In the genomic region with DNA sequence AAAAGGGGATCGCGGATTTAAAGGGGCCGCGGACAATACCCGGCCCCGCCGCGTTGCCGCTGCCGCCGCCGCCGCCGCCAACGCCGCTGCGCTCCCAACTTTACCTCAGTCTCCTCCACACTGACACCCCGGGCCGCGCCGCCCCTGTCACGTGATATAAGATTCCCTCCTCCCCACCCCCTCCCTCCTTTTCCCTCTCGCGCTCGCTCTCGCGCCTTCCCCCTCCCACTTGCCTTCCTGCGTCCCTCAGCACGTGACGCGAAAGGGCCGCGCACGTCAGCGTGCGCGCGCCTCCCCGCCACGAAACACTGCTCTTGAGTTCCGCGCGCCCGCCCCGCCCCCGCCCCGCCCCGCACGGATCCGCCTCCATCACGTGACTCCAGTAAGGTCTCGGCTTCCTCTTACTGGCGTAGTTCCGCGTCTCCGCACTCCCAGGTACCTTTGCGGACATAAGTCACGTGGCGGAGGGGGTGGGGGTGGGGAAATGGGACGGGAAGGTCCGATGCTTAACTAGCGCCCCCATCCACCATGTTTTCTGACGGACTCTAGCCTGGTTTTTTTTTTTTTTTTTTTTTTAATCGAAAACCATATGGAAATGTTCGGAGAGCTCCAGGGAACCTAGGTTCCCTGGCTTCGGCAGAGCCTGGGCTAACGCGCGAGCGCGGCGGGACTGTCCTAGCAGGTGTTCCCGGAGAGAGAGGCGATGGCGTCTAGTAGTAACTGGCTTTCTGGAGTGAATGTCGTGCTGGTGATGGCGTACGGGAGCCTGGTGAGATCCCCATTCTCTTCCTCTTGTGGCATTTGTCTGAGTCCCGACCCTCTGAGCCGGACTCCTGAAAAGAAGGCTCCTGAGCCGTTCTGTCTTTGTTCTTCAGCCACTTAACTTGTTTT, we compare ENCODE assay signal across 7 mouse cellular contexts. TPM values are rescaled to one million over a fixed set of nuclear protein-coding genes. Genes with fewer than 3 reads are reported as not detected.
DNase-seq lines count a peak whose midpoint lies in the region; ATAC-seq lines count a peak whose summit lies in the region.

Gene Ubap2l, minus strand, starts transcription at position 278 of the 891 bp plus-strand sequence.

- ATAC-seq in embryonic facial prominence, embryonic 12.5 days (ENCODE audit: insufficient number of reproducible peaks, insufficient read depth, low FRiP score, low TSS enrichment): peak; percentile 87
- ATAC-seq in limb, embryonic 11.5 days (ENCODE audit: insufficient number of reproducible peaks, low FRiP score, low TSS enrichment, low read depth): peak; percentile 94
- ATAC-seq in midbrain, embryonic 14.5 days (ENCODE audit: low FRiP score, low TSS enrichment): peak; percentile 96

- peak; percentile 92 for DNase-seq in adrenal gland, postnatal 25 days
- DNase-seq in heart, adult 11 months: peak; percentile 100
- DNase-seq in kidney, adult 18-20 months: peak; percentile 93
- peak; percentile 98 for DNase-seq in limb, embryonic 11.5 days (ENCODE audit: low spot score)
- DNase-seq in midbrain, embryonic 14.5 days: peak; percentile 100
- peak; percentile 90 to 93 for DNase-seq in spleen, adult 18-20 months

- H3K36me3 ChIP-seq in embryonic facial prominence, embryonic 12.5 days: peaks cover 25% of the 10 kb centered on the region
- peaks cover 8% of the 10 kb centered on the region; the same call in 1 of the 2 replicates for H3K36me3 ChIP-seq in limb, embryonic 11.5 days (ENCODE audit: control insufficient read depth, insufficient read depth, low read length)
- peaks cover 29% of the 10 kb centered on the region for H3K36me3 ChIP-seq in midbrain, embryonic 14.5 days (ENCODE audit: control insufficient read depth, insufficient read depth, low read length)

- peak within 1 kb of the TSS; percentile 90 for H3K9ac ChIP-seq in embryonic facial prominence, embryonic 12.5 days
- peak within 1 kb of the TSS; percentile 83 for H3K9ac ChIP-seq in limb, embryonic 11.5 days (ENCODE audit: low read length)
- peak within 1 kb of the TSS; percentile 95 for H3K9ac ChIP-seq in midbrain, embryonic 14.5 days (replicated peaks; ENCODE audit: low read length)

- H3K27ac ChIP-seq in embryonic facial prominence, embryonic 12.5 days: peak within 1 kb of the TSS; percentile 98
- H3K27ac ChIP-seq in limb, embryonic 11.5 days (replicated peaks; ENCODE audit: low read depth, low read length): peak within 1 kb of the TSS; percentile 88
- peak within 1 kb of the TSS; percentile 94 for H3K27ac ChIP-seq in midbrain, embryonic 14.5 days (replicated peaks; ENCODE audit: low read depth, low read length)

- H3K27me3 ChIP-seq in embryonic facial prominence, embryonic 12.5 days: no peaks in the 10 kb centered on the region
- no peaks in the 10 kb centered on the region for H3K27me3 ChIP-seq in limb, embryonic 11.5 days (ENCODE audit: control insufficient read depth, insufficient read depth, low read length)
- H3K27me3 ChIP-seq in midbrain, embryonic 14.5 days (ENCODE audit: control insufficient read depth, insufficient read depth, low read length): no peaks in the 10 kb centered on the region

- WGBS in embryonic facial prominence, embryonic 12.5 days: 2% methylated on average over 70 of the region's 81 CpGs
- WGBS in limb, embryonic 11.5 days: under 1% methylated on average over 81 of the region's 81 CpGs
- under 1% methylated on average over 81 of the region's 81 CpGs for WGBS in midbrain, embryonic 14.5 days

- H3K9me3 ChIP-seq in embryonic facial prominence, embryonic 12.5 days: no peaks in the 10 kb centered on the region
- no peaks in the 10 kb centered on the region for H3K9me3 ChIP-seq in limb, embryonic 11.5 days (ENCODE audit: control insufficient read depth, low read length)
- H3K9me3 ChIP-seq in midbrain, embryonic 14.5 days (ENCODE audit: control insufficient read depth, low read length): no peaks in the 10 kb centered on the region

- peak within 1 kb of the TSS; percentile 70 for H3K4me2 ChIP-seq in embryonic facial prominence, embryonic 12.5 days (replicated peaks)
- H3K4me2 ChIP-seq in limb, embryonic 11.5 days (ENCODE audit: low read depth, severe bottlenecking): peak within 1 kb of the TSS; percentile 54
- H3K4me2 ChIP-seq in midbrain, embryonic 14.5 days (ENCODE audit: low read length): peak within 1 kb of the TSS; percentile 84

- peak within 1 kb of the TSS; percentile 89 for H3K4me3 ChIP-seq in embryonic facial prominence, embryonic 12.5 days
- H3K4me3 ChIP-seq in limb, embryonic 11.5 days (ENCODE audit: low read depth, low read length): peak within 1 kb of the TSS; percentile 61
- peak within 1 kb of the TSS; percentile 78 for H3K4me3 ChIP-seq in midbrain, embryonic 14.5 days (replicated peaks; ENCODE audit: low read depth, low read length)

- H3K4me1 ChIP-seq in embryonic facial prominence, embryonic 12.5 days: peaks cover 21% of the 10 kb centered on the region
- H3K4me1 ChIP-seq in limb, embryonic 11.5 days (ENCODE audit: control insufficient read depth, insufficient read depth, low read length): 0 out of 2 replicates have a peak, but pooled peaks cover 5% of the 10 kb centered on the region
- peaks cover 32% of the 10 kb centered on the region for H3K4me1 ChIP-seq in midbrain, embryonic 14.5 days (ENCODE audit: control insufficient read depth, insufficient read depth, low read length)

RNA-seq across cellular contexts. Expression of gene Ubap2l, which starts in this region (rescaled TPM):
- 158 and 190 TPM in 2 replicates for total RNA-seq in adrenal gland, postnatal 25 days (2021)
- 203 and 230 TPM in 2 replicates for polyA plus RNA-seq in embryonic facial prominence, embryonic 12.5 days (2016; fragmentation: Nextera tagmentation; extraction: Ambion mirVana)
- polyA plus RNA-seq in limb, embryonic 11.5 days (2014; fragmentation: Nextera tagmentation; extraction: Ambion mirVana): 238 and 289 TPM in 2 replicates
- 126 and 174 TPM in 2 replicates for polyA plus RNA-seq in midbrain, embryonic 14.5 days (2014; fragmentation: Nextera tagmentation; extraction: Ambion mirVana)

Comparison
In these comparisons a context has a peak if more than half of its experiments do, and no peak if none do; other contexts are left out.
1. Peak in every context shown above with its lines: DNase-seq, ATAC-seq, H3K4me3 ChIP-seq and H3K27ac ChIP-seq.